Mouse (Mus musculus) kidney, adult 18-20 months (tissue): ENCODE results near the gene Fgr.
A peak's percentile ranks its signal among the peaks of the same experiment; 100 is the strongest.

Experiments used
- DNase-seq: peaks from one replicate; pipeline ENCODE4 v3.0.0; 2021

Fgr gene

DNA sequence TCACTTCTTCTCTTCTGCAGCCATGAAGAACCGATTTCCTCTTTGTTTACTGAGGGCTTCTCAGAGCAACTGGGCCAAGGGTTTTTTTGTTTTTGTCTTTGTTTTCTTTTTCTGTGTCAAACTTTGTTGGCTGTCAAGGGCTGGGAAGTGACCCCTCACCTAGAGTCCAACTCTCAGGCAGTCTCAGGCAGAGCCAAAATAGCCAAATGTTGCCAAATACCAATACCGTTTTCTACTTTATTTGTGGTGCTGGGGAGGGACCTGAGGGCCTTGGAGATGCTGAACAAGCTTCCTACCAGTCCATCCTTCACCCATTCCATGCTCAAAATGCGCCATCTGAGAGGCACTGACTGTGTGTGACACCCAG is 14.2 kb upstream of the Fgr start:
- no peak for DNase-seq

DNA sequence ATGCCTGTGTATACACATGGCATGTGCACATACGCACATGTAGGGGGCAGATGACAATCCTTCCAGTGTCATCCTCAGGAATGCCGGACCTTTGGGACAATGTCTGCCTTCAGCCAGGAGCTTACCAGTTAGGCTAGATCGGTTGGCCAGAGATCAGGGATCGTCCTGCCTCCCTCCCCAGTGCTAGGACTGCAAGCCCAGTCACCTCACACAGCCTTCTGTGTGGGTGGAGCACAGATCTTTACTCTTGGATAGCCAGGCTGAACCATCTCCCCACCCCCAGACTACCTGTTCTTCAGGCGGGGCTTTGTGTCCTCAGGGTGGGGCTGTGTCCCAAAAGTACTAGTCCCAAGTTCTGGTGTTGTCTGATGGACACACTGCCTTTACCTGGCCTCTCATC is 13.6 kb upstream of the Fgr start:
- no peak for DNase-seq

DNA sequence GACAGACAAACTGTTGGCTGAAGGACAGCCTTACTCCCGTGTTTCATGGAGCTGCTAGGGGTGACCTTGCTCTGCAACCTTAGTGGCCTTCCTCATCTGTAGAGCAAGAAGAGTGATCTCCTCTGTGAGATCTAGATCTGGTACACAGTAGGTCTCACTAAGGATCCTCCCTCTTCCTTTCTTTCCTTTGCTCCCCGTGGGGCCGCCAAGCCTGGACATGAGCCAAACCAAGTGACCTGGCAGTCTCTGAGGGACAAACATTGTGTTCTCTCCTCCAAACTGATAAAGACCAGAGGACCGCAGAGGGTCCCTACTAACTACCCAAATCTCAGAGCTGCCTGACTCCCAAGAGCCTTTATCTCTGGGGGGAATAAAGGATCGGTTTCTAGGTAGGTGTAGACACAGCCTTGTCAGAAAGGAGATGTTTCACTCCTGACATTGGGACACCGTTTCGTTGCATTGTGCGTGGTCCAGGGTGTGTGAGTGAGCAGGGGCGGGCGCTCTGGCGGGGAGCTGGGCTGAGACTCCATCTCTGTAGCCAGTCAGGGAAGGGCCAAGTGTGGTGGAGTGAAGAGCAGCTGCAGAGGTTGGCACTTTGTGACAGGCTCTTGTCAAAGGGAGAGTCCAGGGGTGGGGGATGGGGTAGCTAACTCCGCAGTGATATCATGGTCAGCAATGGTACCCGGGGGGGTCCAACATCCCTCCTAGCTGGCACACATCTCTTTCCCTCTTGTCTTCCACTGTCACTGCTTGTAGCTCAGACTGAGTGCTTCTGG is 12.8 kb upstream of the Fgr start:
- DNase-seq: peak; percentile 58

DNA sequence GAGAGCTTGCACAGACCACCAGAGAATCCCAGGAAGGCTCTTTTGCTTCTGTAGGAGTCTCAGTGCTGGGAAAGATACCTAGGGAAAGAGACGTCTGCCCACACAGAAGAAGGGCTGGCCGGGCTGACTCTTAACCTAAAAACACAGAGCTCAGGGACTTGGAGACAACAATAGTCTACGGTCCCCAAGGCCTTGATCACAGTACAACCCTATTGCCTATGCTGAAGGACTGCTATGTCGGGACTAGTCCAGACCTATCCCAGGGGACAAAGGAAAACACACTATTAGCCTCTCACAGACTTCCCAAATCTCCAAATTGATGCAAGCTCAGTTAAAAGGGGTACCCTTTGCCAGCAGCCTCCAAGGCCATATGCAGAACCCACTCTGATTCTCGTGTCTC is 12.0 kb upstream of the Fgr start:
- no peak for DNase-seq

DNA sequence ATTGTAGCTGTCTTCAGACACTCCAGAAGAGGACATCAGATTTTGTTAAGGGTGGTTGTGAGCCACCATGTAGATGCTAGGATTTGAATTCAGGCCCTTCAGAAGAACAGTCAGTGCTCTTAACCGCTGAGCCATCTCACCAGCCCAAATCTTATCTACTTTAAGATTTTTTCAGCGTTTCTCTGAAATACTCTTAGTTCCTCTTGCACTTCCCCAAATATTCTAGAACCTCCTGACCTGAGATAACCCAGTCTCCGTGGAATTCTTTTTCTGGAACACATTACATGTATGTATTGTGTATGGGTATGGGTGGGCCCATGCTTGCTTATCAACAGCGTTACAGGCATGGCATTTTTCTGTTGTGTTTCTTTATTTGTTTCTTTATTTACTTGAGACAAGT is 11.3 kb upstream of the Fgr start:
- DNase-seq: no peak

DNA sequence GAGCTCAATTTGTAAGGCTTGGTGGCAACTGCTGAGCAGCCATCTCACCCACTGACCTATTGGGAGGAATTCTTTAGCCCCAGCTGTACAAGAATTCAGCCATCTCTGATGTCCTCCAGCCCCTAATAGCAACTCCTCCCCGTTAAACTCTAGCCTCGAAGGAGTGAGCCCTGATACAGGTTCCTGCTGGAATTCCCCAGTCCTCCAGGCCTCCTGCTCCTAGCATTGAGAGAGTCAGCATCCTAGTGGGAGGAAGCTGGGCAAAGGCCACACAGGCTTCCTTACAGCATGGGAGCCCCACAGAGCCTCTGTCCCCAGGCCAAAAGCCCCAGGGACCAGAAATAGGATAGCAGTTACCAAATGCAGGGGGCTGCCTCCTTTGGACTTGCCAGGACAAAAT is 10.5 kb upstream of the Fgr start:
- DNase-seq: no peak

DNA sequence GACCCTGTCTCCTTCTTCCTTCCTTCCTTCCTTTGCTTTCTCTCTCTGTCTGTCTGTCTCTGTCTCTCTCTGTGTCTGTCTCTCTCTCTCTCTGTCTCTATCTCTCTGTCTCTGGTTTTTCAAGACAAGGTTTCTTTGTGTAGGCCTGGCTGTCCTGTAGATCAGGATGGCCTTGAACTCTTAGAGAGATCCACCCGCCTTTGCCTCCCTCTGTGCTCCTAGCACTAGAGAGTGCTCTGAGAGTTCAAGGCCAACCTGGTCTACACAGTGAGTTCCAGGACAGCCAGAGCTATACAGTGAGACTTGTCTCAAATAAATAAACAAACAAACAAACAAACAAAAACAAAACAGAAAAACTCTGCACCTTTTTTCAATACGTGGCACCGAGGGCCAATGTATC is 9.8 kb upstream of the Fgr start:
- no peak for DNase-seq

DNA sequence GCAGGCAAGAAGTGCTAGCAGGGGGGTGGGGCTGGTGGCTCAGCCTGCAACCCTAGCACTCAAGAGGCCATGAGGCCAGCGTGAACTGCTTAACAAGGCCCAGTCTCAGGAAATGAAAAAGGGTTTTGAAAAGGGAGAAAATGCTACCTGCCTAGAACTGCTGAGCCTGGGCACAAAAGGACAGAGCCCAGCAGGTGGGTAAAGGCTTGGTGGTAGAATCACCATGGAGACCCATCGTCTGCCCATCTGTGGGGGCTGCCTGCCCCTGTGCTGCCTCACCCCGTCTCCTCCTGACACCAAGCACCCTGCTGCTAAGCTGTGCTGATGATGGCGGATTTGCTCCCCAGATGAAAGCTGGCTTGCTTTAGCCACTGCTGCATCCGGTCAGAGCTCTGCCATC is 9.4 kb upstream of the Fgr start:
- DNase-seq: no peak

DNA sequence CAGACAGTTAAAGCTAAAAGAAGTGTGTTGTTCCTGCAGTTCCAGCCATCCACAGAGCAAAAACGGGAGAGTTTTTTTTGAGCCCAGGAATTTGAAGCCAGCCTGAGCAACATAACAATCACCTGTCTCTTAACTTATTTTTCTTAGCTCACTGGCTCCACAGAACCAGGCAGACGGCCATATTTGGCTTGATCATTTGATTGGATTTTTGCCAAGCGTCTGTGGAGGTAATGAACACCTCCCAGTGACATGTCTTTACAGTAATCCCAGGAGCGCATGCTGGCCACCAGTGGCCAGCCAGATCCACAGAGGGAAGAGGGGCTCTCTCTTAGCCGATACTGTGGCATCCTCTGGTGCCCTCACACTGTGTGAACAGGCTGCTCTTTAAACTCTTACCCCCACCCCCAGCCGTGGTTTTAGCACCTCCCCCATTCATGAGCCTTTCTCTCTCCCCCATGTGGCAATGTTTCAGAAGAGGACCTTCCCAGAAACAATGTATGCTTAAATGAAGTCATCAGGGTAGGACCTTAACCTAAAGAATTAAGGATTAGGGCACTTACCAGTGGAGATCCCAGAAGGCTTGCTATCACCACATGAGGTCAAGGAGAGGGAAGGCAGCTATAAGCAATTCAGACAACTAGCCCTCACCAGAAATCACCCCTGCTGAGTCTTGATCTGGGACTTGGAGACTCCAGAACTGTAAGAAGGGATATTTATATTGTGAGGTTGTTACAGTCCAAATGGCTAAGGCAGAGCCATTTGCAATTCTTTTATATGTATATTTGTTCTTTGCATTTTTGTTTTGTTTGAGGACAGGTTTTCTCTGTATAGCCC is 5.6 kb upstream of the Fgr start:
- no peak for DNase-seq

DNA sequence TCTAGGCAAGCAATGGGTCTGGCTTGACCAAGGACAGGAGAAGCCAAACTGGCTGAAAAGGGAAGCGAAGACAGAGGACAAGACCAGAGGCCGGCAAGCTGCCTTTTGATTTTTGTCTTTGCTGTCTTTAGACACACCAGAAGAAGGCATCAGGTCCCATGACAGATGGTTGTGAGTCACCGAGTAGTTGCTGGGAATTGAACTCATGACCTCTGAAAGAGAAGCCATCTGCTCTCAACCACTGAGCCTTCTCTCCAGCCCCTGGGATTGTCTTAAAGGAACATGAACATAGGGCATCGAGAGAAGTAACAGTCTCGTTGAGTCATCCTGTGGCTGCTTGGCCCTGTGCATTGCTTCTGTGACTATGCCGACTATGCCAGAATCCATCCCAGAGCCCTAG is 2.3 kb upstream of the Fgr start:
- no peak for DNase-seq

DNA sequence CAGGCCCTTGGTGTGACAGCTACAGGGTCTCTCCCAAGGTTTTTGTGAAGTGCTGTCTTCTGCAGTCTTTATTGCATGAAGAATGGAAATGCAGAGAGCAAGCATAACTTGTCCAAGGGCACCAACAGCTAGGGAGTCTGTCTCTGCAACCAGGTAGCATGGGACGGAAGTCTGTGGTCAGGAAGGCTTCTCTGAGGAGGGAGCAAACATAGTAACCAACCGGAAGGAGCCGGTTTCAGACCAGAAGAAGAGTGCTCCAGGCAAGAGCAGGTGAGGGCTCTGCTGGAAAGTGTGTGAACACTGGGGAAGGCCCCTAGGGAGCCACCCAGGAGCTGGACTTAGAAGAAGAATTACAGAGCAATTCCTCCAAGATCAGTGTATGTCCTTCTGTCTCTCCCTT is 1.8 kb upstream of the Fgr start:
- DNase-seq: no peak

DNA sequence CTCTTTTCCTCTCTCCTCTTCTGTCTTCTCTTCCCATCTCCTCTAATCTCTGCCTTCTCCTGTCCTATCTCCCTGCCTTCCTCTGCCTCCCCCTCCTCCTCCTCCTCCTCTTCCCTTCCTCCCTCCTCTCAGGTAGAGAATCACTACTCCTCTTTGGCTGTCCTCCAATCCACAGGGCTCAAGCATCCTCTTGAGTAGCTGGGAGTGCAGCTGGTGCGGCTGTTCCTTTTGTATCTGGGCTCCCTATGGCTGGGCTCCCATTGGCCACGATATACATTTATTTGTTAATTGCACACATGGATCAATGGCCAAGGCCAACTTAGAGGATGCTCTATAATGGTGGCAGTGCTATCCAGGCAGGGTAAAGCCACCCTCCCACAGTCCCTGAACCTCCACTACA is 1.3 kb upstream of the Fgr start:
- DNase-seq: no peak

DNA sequence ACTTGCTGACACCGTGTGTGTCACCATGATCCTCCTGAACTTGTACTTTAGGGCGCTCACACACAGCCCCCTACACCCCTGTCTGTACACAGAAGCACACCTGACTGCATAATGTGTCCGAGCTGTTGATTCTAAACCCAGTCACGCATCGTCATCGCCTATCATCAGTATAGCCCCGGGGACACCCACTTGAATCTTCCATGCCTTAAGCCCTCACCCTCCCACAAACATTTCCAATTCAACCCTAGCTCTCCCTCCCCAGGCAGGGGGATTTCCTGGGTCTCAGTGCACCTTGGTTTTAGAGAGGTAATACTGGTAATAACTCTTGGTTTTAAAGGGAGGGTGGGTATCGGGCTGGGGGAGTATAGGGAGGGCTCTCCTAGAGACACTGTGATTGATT is 709 bp upstream of the Fgr start:
- no peak for DNase-seq

DNA sequence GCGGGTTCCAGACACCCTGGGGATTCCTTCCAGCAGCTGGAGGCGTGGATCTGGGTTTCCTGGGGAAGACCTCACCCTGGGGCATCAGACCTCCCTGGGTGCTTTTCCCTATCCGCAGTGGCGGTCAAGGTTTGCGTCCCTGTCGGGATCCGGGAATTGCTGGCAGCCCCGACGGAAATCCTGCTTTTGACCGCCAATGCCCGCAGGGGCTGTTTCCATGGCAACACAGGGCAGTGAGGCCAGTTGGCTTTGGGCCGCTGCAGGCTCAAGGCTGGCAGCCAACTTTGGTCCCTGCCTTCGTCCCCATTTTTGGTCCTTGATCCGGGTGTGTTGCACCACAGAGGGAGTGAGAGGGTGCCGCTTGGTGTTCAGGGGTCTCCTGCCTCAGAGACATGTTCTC is 1.0 kb downstream of the Fgr start:
- DNase-seq: peak; percentile 92

DNA sequence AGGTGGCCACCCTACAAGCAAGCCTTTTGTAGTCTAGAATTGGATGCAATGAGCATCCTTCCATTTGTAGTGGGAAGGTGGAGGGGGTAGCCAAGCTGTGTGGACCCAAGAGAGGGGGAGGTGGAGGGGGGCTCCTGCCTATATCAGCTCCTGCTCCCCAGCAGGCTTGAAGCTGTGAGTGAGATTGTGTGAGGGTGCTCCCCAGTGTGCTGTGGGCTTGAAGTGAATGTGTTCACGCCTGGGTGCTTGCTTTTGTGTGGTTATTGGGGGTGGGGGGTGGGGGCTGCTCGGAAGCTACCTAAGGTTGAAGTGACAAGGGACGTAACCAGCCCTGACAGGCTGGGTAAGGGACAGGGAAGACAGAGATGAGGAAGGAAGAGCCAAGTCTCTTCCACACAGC is 1.9 kb downstream of the Fgr start:
- no peak for DNase-seq

DNA sequence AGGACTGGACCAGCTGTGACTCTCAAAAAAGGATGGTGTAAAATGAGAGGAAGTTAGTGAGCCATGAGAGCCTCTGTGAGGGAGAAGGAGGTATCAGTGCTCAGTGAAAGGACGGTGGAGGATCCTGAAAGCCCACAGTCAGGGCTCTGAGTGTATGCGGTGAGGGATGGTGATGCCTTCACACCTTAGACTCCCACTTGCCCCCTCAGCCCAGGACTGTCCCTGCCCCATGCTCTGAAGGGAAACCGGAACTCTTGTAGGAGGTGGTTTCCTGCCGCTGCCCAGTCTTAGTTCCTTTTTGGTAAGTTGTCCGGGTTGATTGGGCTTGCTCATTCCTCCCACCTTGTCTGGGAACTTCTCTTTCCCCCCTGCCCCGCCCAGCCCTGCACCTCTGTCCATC is 2.8 kb downstream of the Fgr start:
- no peak for DNase-seq

DNA sequence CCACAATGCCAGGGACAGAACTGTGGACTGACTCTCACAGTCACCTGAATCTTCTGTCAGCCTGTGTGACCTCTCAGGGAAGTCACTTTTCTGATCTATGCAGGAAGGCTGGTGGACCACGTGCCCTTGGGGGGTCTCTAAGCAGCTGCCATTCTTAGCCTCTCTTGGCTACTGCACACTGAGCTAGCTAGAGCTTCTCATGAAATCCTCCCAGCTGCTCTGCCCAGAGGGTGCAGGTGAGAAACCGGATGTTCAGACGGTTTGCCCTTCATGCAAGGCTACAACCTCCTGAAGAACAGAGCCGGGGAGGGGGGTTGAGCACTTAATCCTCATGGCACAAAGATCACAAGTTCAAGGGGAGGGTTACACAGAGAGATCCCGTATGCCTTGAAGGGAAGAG is 3.7 kb downstream of the Fgr start:
- peak; percentile 40 for DNase-seq

DNA sequence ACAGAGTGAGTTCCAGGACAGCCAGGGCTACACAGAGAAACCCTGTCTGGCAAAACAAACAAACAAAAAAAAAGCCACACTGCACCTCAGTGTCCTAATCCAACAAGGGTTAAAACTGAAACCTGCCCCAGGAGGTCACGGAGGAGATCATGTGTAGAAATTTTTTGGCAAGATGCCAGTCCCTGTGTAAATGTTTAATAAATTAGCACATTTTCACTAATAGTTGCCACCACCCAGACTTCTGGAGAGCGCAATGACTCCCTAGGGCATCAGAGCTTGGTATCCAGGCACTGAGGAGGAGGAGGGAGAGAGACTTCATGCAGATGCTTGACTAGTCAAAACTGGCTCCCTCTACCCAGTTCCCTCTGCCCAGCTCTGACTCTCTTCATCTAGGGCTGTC is 5.3 kb downstream of the Fgr start:
- peak; percentile 43 for DNase-seq

DNA sequence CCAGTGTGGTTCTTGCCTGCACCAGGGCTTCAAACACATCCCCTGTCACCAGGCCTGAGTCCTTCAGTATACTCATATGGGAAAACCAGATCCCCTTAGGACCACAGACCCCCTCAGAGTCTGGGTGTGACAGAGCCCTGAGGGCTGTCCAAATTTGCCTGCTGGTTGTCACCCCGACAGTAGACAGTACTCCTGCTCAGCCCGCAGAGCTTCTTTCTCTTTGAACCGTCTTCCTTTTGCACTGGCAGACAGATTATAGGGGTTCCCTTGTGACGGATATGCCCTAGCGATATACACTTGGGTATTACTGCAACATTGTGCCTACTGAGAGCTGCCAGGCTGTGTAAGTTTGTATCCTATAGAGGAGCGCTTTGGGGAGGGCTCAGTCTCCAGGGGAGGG is 7.7 kb downstream of the Fgr start:
- no peak for DNase-seq

DNA sequence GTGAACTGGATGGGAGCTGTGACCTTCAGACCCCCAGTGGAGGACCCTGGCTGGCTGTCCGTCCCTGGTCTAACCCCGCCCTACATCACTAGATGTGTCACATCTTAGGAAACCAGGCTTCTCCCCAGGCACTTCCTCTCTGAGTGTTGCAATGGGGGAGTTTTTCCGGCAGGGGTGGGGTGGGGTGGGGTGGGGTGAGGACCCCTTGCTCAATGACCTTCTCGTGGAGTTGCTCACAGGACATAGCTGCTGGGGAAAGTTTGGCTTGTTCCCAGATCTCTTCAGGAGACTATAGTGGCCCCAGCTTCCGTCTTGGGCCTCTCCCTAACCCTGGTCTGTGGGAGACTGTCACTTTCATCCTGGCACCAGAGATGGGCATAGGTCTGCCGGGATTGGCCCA is 9.1 kb downstream of the Fgr start:
- no peak for DNase-seq

DNA sequence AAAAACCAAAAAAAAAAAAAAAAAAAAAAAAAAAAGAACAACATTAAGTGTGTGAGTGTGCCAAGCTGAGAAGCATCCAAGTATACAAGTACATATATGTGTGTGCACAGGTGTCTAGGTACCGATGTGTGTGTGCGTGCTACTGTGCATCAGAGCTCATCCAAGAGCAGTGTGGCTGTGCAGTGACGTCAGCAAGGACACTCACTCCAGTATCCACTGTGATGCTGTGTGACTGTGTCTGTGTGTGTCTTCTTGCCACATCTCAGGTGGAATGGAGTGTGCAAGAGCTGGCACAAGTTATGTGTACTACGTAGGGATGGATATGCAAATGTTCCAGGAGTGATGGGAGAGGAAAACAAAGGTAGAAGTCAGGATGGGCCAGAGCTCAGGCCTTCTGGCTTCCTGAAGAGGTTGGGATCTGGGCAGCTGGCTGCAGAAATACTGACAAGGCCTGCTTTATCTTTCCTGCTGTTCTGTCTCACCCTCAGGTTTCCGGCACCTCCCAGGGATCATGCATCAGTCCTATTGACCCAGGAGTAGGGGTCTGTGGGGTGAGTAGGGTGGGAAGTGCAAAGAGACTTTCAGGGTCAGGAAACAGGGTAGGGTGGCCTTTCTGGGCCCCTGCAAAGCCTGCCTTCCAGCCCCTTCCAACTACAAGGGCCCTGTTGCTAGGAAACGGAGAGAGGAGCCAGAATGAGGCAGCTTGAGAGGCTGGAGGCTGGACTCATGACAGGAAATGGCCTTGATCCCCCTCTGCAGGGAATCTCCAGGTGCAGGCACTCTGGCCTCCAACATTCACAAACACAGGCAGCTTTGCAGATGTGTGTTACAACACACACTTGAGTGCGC is 10.0 kb downstream of the Fgr start:
- no peak for DNase-seq

DNA sequence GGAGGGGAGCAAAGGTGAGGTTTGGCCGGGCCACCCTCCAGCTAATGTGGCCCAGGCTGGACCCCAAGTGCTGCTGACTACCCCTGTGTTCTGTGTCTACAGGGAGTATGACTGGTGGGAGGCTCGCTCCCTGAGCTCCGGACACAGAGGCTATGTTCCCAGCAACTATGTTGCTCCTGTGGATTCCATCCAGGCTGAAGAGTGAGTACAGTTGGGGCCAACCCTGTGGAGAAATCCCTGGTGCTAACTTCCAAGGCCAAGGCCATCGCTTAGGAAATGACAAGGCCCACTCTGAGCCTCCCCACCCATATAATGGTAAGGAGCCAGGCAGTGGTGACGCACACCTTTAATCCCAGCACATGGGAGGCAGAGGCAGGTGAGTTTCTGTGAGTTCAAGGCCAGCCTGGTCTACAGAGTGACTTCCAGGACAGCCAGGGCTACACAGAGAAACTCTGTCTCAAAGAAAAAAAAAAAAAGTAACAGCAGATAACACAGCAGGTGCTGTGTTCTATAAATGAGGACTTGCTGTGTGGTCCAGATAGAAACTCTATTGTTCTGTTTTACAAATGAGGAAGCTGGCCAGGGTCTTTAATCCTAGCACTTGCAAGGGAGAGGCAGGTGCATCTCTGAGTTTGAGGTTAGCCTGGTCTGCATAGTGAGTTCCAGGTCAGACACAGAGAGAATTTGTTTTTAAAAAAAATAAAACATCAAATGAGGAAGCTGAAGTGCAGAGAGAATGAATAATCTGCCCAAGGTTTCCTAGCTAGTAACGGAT is 14.9 kb downstream of the Fgr start:
- no peak for DNase-seq

DNA sequence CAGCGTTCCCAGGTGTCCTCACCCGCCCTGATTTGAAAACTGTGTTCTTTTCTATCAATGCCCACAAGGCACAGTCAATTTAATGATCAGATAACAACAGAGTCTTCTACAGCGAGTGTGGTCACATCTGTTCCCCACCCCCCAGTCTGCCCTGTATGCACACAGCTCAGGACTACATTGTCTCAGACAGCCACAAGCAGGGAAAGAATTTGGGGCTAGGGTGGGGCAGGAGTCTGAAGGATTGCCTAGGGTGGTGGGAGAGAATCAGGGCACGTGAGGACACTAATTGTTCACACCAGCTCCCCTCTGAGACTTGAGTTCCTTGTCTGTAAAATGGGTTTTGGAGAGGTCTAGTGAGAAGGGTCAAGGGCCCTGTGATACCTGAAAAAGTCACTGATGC is 19.7 kb downstream of the Fgr start:
- DNase-seq: no peak
